Mouse (Mus musculus): ENCODE results near the gene Cdc42se2. TPM values are rescaled to one million over a fixed set of nuclear protein-coding genes. Genes with fewer than 3 reads are reported as not detected.

The Cdc42se2 gene
- 13.7 and 15.4 TPM in 2 replicates for polyA plus RNA-seq (2015; fragmentation: Nextera tagmentation; extraction: Ambion mirVana)

DNA sequence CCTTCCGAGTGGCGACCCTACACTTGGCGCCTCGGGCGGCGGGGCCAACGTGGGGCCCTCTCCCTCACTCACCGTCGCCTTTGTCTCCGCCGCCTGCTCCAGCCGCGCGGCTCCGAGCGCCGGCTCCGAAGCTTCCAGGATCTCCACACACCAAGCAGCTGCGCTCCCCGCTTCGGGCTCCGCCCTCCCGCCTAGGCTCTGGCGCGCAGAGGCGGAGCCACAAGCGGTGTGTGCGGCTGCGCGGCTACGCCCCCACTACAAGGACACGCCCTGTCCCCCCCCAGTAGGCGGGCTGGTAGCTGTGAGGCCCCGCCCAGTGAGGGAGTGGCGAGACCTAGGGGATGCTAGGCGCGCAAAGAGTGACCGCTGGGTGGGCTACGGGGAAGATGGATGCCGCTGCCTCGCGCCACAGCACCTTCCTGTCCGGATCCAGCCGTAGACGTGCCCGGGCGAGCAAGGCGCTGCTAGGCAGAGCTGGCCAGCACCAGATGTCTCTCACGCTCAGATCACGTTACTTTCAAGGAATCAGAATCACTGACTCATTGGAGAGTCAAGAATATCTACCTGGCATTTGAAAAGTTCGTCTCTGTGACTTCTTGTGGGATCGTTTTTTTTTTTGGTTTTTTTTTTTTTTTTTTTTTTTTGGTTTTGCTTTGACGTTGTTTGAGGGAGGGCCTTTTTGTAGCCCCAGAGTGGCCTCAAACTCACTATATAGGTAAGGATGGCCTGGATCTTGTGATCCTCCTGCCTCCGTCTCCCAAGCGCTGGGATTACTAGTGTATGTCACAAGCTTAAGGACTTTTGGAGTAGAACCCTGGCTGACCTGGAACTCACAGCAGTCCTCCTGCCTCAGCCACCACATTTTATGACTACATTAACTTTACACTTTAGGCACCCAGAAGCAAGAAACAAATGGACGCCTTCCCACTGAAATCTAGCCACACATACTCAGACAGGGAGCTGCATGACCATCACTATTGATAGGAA, at the start of gene Cdc42se2:
TSS of gene Cdc42se2 (minus strand) at position 188 of the 987 bp plus-strand sequence.
- Histone ChIP-seq H3K9me3 (ENCODE audit: low read length) (no peaks in the 10 kb centered on the region), H3K36me3 (replicated peaks; ENCODE audit: insufficient read depth, low read length) (no peaks in the 10 kb centered on the region), H3K4me1 (ENCODE audit: insufficient read depth) (peaks cover 9% of the 10 kb centered on the region), H3K4me2 (ENCODE audit: low read depth, low read length) (peak within 1 kb of the TSS; percentile 83), H3K9ac (replicated peaks) (peak within 1 kb of the TSS; percentile 88), H3K4me3 (ENCODE audit: low read depth, low read length) (peak within 1 kb of the TSS; percentile 85), H3K27ac (ENCODE audit: low read depth) (peak within 1 kb of the TSS; percentile 93), H3K27me3 (ENCODE audit: insufficient read depth, low read length) (no peaks in the 10 kb centered on the region)
- no peak for TF ChIP-seq EP300 (IDR thresholded peaks at IDR 0.05; ENCODE audit: low read depth)
- ATAC-seq (peak; percentile 100), DNase-seq (peak; percentile 97)
- WGBS (ENCODE audit: insufficient replicate concordance): 4% methylated on average over 55 of the region's 56 CpGs

DNA sequence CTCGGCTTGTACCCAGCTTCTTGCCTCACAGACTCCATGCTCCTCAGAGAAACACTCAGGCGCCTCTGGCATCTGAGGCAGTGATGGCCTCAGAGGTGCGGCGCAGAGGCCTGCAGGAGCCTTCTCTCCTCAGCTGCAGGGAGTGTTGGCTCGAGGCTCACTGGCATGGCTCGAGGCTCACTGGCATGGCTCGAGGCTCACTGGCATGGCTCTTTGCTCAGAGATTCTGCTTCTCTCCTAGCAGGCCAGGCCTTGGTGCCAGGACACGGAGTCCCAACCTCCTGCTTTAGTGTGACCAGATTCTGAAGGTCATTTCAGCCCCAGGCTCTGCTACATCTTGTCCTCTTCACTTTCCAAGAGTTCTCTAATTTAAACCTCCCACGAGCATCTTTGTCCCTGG, 48.6 kb upstream of the Cdc42se2 start:
- H3K4me3 ChIP-seq (ENCODE audit: low read depth, low read length): no peak overlapping the region
- H3K9ac ChIP-seq (replicated peaks): no peak overlapping the region
- H3K9me3 ChIP-seq (ENCODE audit: low read length): no peaks in the 10 kb centered on the region
- DNase-seq: no peak
- ATAC-seq: no peak
- WGBS (ENCODE audit: insufficient replicate concordance): 81% methylated on average over 9 of the region's 9 CpGs
- H3K4me2 ChIP-seq (ENCODE audit: low read depth, low read length): no peak overlapping the region
- H3K27ac ChIP-seq (ENCODE audit: low read depth): no peak overlapping the region
- H3K27me3 ChIP-seq (ENCODE audit: insufficient read depth, low read length): no peaks in the 10 kb centered on the region
- TF ChIP-seq CTCF (IDR thresholded peaks at IDR 0.05; ENCODE audit: low read depth) (no peak), EP300 (IDR thresholded peaks at IDR 0.05; ENCODE audit: low read depth) (no peak)
- H3K4me1 ChIP-seq (ENCODE audit: insufficient read depth): no peaks in the 10 kb centered on the region
- H3K36me3 ChIP-seq (replicated peaks; ENCODE audit: insufficient read depth, low read length): no peaks in the 10 kb centered on the region

GRCm38 (mm10) chr11:54834596-54834995, 47.1 kb upstream of the Cdc42se2 start:
- Histone ChIP-seq H3K4me2 (ENCODE audit: low read depth, low read length) (no peak overlapping the region), H3K36me3 (replicated peaks; ENCODE audit: insufficient read depth, low read length) (no peaks in the 10 kb centered on the region), H3K9ac (replicated peaks) (no peak overlapping the region), H3K27ac (ENCODE audit: low read depth) (no peak overlapping the region), H3K9me3 (ENCODE audit: low read length) (no peaks in the 10 kb centered on the region), H3K4me3 (ENCODE audit: low read depth, low read length) (no peak overlapping the region), H3K4me1 (ENCODE audit: insufficient read depth) (no peaks in the 10 kb centered on the region), H3K27me3 (ENCODE audit: insufficient read depth, low read length) (no peaks in the 10 kb centered on the region)
- DNase-seq (peak; percentile 32), ATAC-seq (no peak)
- TF ChIP-seq CTCF (IDR thresholded peaks at IDR 0.05; ENCODE audit: low read depth) (peak; percentile 63), EP300 (IDR thresholded peaks at IDR 0.05; ENCODE audit: low read depth) (no peak)
- WGBS (ENCODE audit: insufficient replicate concordance): 64% methylated on average over 2 of the region's 2 CpGs

DNA sequence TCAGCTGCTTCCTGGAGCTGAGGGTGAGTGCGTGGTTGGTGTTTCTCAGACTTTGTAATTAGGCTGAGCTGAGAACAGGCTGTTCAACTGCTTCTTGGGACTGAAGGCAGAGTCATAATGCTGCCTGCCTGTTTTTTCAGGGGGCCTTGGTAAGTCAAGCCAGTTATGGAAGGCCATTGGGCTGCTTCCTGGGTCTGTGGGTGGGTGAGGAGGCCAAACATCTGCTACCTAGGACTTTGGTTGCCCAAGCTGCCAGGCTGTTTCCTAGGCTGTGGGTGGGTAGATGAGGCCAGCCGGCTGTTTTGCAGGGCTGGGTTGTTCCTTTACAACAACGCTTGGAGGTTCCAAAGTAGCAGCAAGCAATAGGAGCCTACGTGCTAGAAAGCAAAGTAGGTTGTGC, 46.4 kb upstream of the Cdc42se2 start:
- WGBS (ENCODE audit: insufficient replicate concordance): 61% methylated on average over 4 of the region's 4 CpGs
- no peak overlapping the region for H3K9ac ChIP-seq (replicated peaks)
- TF ChIP-seq CTCF (IDR thresholded peaks at IDR 0.05; ENCODE audit: low read depth): no peak
- TF ChIP-seq EP300 (IDR thresholded peaks at IDR 0.05; ENCODE audit: low read depth): no peak
- H3K4me2 ChIP-seq (ENCODE audit: low read depth, low read length): no peak overlapping the region
- DNase-seq: no peak
- no peaks in the 10 kb centered on the region for H3K4me1 ChIP-seq (ENCODE audit: insufficient read depth)
- H3K9me3 ChIP-seq (ENCODE audit: low read length): no peaks in the 10 kb centered on the region
- H3K36me3 ChIP-seq (replicated peaks; ENCODE audit: insufficient read depth, low read length): no peaks in the 10 kb centered on the region
- ATAC-seq: no peak
- no peak overlapping the region for H3K27ac ChIP-seq (ENCODE audit: low read depth)
- H3K4me3 ChIP-seq (ENCODE audit: low read depth, low read length): no peak overlapping the region
- H3K27me3 ChIP-seq (ENCODE audit: insufficient read depth, low read length): no peaks in the 10 kb centered on the region

GRCm38 (mm10) chr11:54826819-54827218, 39.3 kb upstream of the Cdc42se2 start:
- Histone ChIP-seq H3K4me1 (ENCODE audit: insufficient read depth) (no peaks in the 10 kb centered on the region), H3K9ac (replicated peaks) (no peak overlapping the region), H3K36me3 (replicated peaks; ENCODE audit: insufficient read depth, low read length) (no peaks in the 10 kb centered on the region), H3K27me3 (ENCODE audit: insufficient read depth, low read length) (no peaks in the 10 kb centered on the region), H3K27ac (ENCODE audit: low read depth) (no peak overlapping the region), H3K4me2 (ENCODE audit: low read depth, low read length) (no peak overlapping the region), H3K4me3 (ENCODE audit: low read depth, low read length) (no peak overlapping the region), H3K9me3 (ENCODE audit: low read length) (peaks cover 5% of the 10 kb centered on the region; the same call in 1 of the 2 replicates)
- 84% methylated on average over 8 of the region's 8 CpGs for WGBS (ENCODE audit: insufficient replicate concordance)
- ATAC-seq (no peak), DNase-seq (no peak)
- TF ChIP-seq CTCF (IDR thresholded peaks at IDR 0.05; ENCODE audit: low read depth): no peak
- TF ChIP-seq EP300 (IDR thresholded peaks at IDR 0.05; ENCODE audit: low read depth): no peak

- WGBS (ENCODE audit: insufficient replicate concordance): 74% methylated on average over 4 of the region's 4 CpGs
Observed at GRCm38 (mm10) chr11:54825774-54826173, 38.3 kb upstream of the Cdc42se2 start.

More at GRCm38 (mm10) chr11:54825774-54826173, 38.3 kb upstream of the Cdc42se2 start:
- Histone ChIP-seq H3K4me3 (ENCODE audit: low read depth, low read length) (no peak overlapping the region), H3K9me3 (ENCODE audit: low read length) (peaks cover 5% of the 10 kb centered on the region; the same call in 1 of the 2 replicates), H3K4me1 (ENCODE audit: insufficient read depth) (no peaks in the 10 kb centered on the region), H3K27me3 (ENCODE audit: insufficient read depth, low read length) (no peaks in the 10 kb centered on the region), H3K9ac (replicated peaks) (no peak overlapping the region), H3K4me2 (ENCODE audit: low read depth, low read length) (no peak overlapping the region), H3K36me3 (replicated peaks; ENCODE audit: insufficient read depth, low read length) (no peaks in the 10 kb centered on the region), H3K27ac (ENCODE audit: low read depth) (no peak overlapping the region)
- no peak for DNase-seq
- TF ChIP-seq CTCF (IDR thresholded peaks at IDR 0.05; ENCODE audit: low read depth) (peak; percentile 19; the same call in 1 of the 2 replicates), EP300 (IDR thresholded peaks at IDR 0.05; ENCODE audit: low read depth) (no peak)
- no peak for ATAC-seq

Measured in liver, postnatal 0 days (tissue).